Mouse (Mus musculus) liver, postnatal 0 days (tissue): ENCODE data around the gene Alg14. TPM values are rescaled to one million over a fixed set of nuclear protein-coding genes. Genes with fewer than 3 reads are reported as not detected.

ENCODE experiments used
- ATAC-seq: fragments of 200-750 bp; cut with Nextera tagmentation; 2 replicates; pipeline ENCODE4 v1.8.0; 2017; ENCODE audit warnings: mild to moderate bottlenecking, moderate library complexity
- DNase-seq: peaks from one replicate; pipeline ENCODE4 v3.0.0-alpha.2; 2016
- H3K27ac ChIP-seq: fragments of 300-500 bp; sonication (generic); 2 replicates; pipeline ENCODE4 v1.5.1; 2014; ENCODE audit warnings: antibody characterized with exemption, moderate library complexity, mild to moderate bottlenecking, low read depth
- H3K27me3 ChIP-seq: fragments of 300-500 bp; sonication (generic); 2 replicates; pipeline ENCODE4 v1.6.1; 2014; ENCODE audit warnings: low read length, control low read depth, mixed read lengths; ENCODE audit not compliant: insufficient read depth
- H3K36me3 ChIP-seq: fragments of 300-500 bp; sonication (generic); replicated peaks from 2 replicates; pipeline ENCODE4 v1.6.1; 2014; ENCODE audit warnings: mild to moderate bottlenecking, control low read depth, low read length, moderate library complexity, mixed read lengths; ENCODE audit not compliant: insufficient read depth
- H3K4me1 ChIP-seq: fragments of 300-500 bp; sonication (generic); 2 replicates; pipeline ENCODE4 v1.6.1; 2014; ENCODE audit warnings: antibody characterized with exemption, mild to moderate bottlenecking, control low read depth; ENCODE audit not compliant: insufficient read depth
- H3K4me2 ChIP-seq: fragments of 300-500 bp; sonication (generic); 2 replicates; pipeline ENCODE4 v1.6.1; 2014; ENCODE audit warnings: low read depth, mild to moderate bottlenecking, low read length, moderate library complexity, mixed read lengths
- H3K4me3 ChIP-seq: fragments of 300-500 bp; sonication (generic); 2 replicates; pipeline ENCODE4 v1.5.1; 2014; ENCODE audit warnings: low read depth, low read length
- H3K9ac ChIP-seq: fragments of 300-500 bp; sonication (generic); replicated peaks from 2 replicates; pipeline ENCODE4 v1.6.1; 2014; ENCODE audit warnings: mild to moderate bottlenecking, moderate library complexity
- H3K9me3 ChIP-seq: fragments of 300-500 bp; sonication (generic); 2 replicates; pipeline ENCODE4 v1.6.1; 2016; ENCODE audit warnings: mild to moderate bottlenecking, control low read depth, low read length, mixed read lengths
- CTCF ChIP-seq: sonication (generic); IDR thresholded peaks from 2 replicates; pipeline ENCODE4 v1.5.1; 2016; ENCODE audit warnings: antibody characterized with exemption, low read depth
- EP300 ChIP-seq: IDR thresholded peaks from 2 replicates; pipeline ENCODE4 v1.6.1; 2016; ENCODE audit warnings: antibody characterized with exemption, low read depth, mild to moderate bottlenecking
- WGBS: fragments of 180-500 bp; shearing (Covaris S2); extraction: QIAGEN DNeasy Blood & Tissue Kit; methylation state at CpG from one replicate; pipeline ENCODE4 v1.1.7; 2014; ENCODE audit not compliant: insufficient replicate concordance; 5-methylcytosine and 5-hydroxymethylcytosine counted together
- polyA plus RNA-seq: library from polyadenylated mRNA; unstranded; fragments of >200 nt; fragmentation: Nextera tagmentation; extraction: Ambion mirVana; gene quantifications from 2 replicates; pipeline ENCODE4 v1.2.1, GENCODE M21; 2015

The Alg14 gene
- polyA plus RNA-seq, 1 experiment from 2014 or later: 20.1 TPM

DNA sequence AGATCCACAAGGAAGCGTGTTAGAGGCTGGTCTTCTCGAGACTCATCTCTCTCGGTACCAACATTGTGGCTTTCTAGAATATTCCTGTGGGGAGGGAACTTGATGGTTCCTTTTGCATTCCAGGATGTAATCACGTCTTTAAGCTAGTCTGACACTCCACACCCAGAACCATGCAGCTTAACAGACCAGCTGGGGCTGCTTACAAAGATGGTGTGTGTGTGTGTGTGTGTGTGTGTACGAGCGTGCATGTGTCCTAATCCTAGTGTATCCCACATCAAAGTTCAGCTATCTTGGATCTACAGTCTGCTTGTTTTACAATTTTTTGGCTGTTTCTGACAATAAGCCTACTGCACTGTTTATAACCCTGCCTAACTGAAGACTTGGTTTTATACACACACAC is 105.4 kb downstream of the Alg14 start:
- H3K27ac ChIP-seq: no peak overlapping the region
- H3K9me3 ChIP-seq: no peaks in the 10 kb centered on the region
- TF ChIP-seq EP300 (no peak), CTCF (no peak)
- H3K4me1 ChIP-seq: 0 out of 2 replicates have a peak, but pooled peaks cover 2% of the 10 kb centered on the region
- no peak overlapping the region for H3K4me2 ChIP-seq
- H3K9ac ChIP-seq: no peak overlapping the region
- DNase-seq: no peak
- H3K4me3 ChIP-seq: no peak overlapping the region
- no peaks in the 10 kb centered on the region for H3K36me3 ChIP-seq
- 83% methylated on average over 6 of the region's 6 CpGs for WGBS
- no peak for ATAC-seq
- no peaks in the 10 kb centered on the region for H3K27me3 ChIP-seq

- no peak overlapping the region for H3K9ac ChIP-seq
- no peak for ATAC-seq
- DNase-seq: no peak
- no peaks in the 10 kb centered on the region for H3K36me3 ChIP-seq
- no peaks in the 10 kb centered on the region for H3K9me3 ChIP-seq
- no peak overlapping the region for H3K27ac ChIP-seq
- WGBS: 76% methylated on average over 4 of the region's 4 CpGs
- H3K4me2 ChIP-seq: no peak overlapping the region
- H3K27me3 ChIP-seq: no peaks in the 10 kb centered on the region
- H3K4me3 ChIP-seq: no peak overlapping the region
- H3K4me1 ChIP-seq: 0 out of 2 replicates have a peak, but pooled peaks cover 2% of the 10 kb centered on the region
- TF ChIP-seq EP300: no peak
- no peak for TF ChIP-seq CTCF
Observed at GRCm38 (mm10) chr3:121401384-121401783, 109.8 kb downstream of the Alg14 start.

- H3K9me3 ChIP-seq: no peaks in the 10 kb centered on the region
- no peaks in the 10 kb centered on the region for H3K36me3 ChIP-seq
- H3K9ac ChIP-seq: no peak overlapping the region
- no peak overlapping the region for H3K4me2 ChIP-seq
- TF ChIP-seq CTCF (no peak), EP300 (no peak)
- DNase-seq (no peak), ATAC-seq (no peak)
- H3K4me1 ChIP-seq: 0 out of 2 replicates have a peak, but pooled peaks cover 2% of the 10 kb centered on the region
- H3K4me3 ChIP-seq: no peak overlapping the region
- no peak overlapping the region for H3K27ac ChIP-seq
- H3K27me3 ChIP-seq: no peaks in the 10 kb centered on the region
- 76% methylated on average over 6 of the region's 6 CpGs for WGBS
Observed at GRCm38 (mm10) chr3:121402096-121402495, 110.5 kb downstream of the Alg14 start.

GRCm38 (mm10) chr3:121403449-121403848 is 111.9 kb downstream of the Alg14 start:
- H3K9me3 ChIP-seq: no peaks in the 10 kb centered on the region
- no peak overlapping the region for H3K4me3 ChIP-seq
- TF ChIP-seq EP300: no peak
- no peak for TF ChIP-seq CTCF
- H3K27ac ChIP-seq: no peak overlapping the region
- no peaks in the 10 kb centered on the region for H3K27me3 ChIP-seq
- H3K4me1 ChIP-seq: 0 out of 2 replicates have a peak, but pooled peaks cover 2% of the 10 kb centered on the region
- 46% methylated on average over 5 of the region's 5 CpGs for WGBS
- no peak overlapping the region for H3K4me2 ChIP-seq
- no peak for DNase-seq
- no peak overlapping the region for H3K9ac ChIP-seq
- peak; percentile 76 for ATAC-seq
- H3K36me3 ChIP-seq: no peaks in the 10 kb centered on the region

GRCm38 (mm10) chr3:121405101-121405500 is 113.5 kb downstream of the Alg14 start:
- Histone ChIP-seq H3K4me1 (no peaks in the 10 kb centered on the region), H3K27me3 (no peaks in the 10 kb centered on the region), H3K27ac (no peak overlapping the region), H3K9ac (no peak overlapping the region), H3K4me2 (no peak overlapping the region), H3K4me3 (no peak overlapping the region), H3K36me3 (no peaks in the 10 kb centered on the region), H3K9me3 (no peaks in the 10 kb centered on the region)
- DNase-seq: no peak
- no peak for ATAC-seq
- WGBS: 80% methylated on average over 5 of the region's 5 CpGs
- TF ChIP-seq CTCF (no peak), EP300 (no peak)

- TF ChIP-seq CTCF: no peak
- TF ChIP-seq EP300: no peak
Observed at GRCm38 (mm10) chr3:121407417-121407816, 115.8 kb downstream of the Alg14 start.

GRCm38 (mm10) chr3:121408386-121408785 is 116.8 kb downstream of the Alg14 start:
- H3K36me3 ChIP-seq: no peaks in the 10 kb centered on the region
- no peaks in the 10 kb centered on the region for H3K9me3 ChIP-seq
- H3K4me3 ChIP-seq: no peak overlapping the region
- no peak overlapping the region for H3K9ac ChIP-seq
- ATAC-seq (no peak), DNase-seq (no peak)
- no peaks in the 10 kb centered on the region for H3K27me3 ChIP-seq
- peaks cover 7% of the 10 kb centered on the region; the same call in 1 of the 2 replicates for H3K4me1 ChIP-seq
- WGBS: 79% methylated on average over 3 of the region's 3 CpGs
- H3K4me2 ChIP-seq: no peak overlapping the region
- no peak overlapping the region for H3K27ac ChIP-seq
- TF ChIP-seq EP300: no peak

More at GRCm38 (mm10) chr3:121407417-121407816, 115.8 kb downstream of the Alg14 start:
- Histone ChIP-seq H3K27ac (no peak overlapping the region), H3K9ac (no peak overlapping the region), H3K36me3 (no peaks in the 10 kb centered on the region), H3K4me1 (peaks cover 4% of the 10 kb centered on the region; the same call in 1 of the 2 replicates), H3K4me3 (no peak overlapping the region), H3K27me3 (no peaks in the 10 kb centered on the region), H3K9me3 (no peaks in the 10 kb centered on the region), H3K4me2 (no peak overlapping the region)
- 73% methylated on average over 9 of the region's 9 CpGs for WGBS
- DNase-seq (no peak), ATAC-seq (no peak)
